Mouse (Mus musculus): ENCODE data around the gene 1700013G24Rik.

Gene 1700013G24Rik

DNA sequence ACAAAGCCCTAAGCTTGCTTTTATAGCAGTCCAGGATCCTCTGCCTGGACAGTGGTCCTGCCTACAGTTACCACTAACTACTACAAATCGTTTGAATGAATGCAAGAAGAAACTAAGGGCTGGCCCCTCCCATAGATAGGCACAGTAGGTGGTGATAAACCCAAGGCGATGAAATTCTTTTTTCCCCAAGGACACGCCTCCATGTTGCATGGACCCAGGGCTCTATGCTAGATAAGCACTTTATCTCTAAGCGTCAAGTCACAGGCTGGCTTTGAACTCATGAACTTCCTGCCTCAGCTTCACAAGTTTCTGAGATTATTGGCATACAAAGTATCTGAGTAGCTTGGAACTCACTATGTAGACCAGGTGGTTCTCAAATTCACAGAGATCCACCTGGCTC lies 4.2 kb downstream of the 1700013G24Rik start:
- no peak for DNase-seq (ENCODE audit: low spot score in 2 of 2)

DNA sequence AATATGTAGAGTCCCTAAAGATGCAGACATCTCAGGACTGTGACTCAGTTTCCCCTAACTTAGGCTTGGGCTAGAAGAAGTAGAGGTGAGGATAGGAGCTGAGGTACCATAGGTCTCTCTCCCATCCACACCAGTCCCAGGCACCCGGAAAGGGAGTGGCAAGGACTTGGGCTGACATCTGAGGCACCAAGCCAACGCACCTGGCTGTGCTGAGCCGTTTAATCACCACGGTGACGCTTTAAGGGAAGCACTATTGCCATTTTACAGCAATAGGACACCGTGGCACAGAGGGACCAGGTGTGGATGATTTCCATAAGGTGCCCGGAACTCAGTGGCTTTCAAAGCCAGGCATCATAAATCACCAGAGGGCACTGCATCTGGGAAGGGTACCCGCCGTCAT lies 5.2 kb downstream of the 1700013G24Rik start:
- no peak for DNase-seq (ENCODE audit: low spot score in 2 of 2)

DNA sequence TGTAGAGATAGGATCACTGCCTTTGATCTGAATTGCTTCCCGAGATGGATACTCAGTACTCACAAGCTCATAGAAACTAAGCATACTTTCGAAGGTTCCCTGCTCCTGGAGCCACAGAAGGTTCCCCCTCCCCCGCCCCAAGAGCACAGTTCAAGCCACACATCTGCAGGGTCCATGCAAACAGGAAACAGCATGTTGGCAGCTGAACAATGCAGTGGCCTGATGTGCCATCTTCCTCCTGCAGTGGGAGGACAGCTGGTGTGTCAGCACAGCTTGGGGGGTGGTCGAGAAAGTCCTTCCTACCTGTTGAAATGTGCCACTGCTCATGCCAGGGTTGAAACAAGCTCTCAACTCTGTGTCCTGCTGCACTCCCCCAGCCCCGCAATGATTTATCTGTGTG lies 5.8 kb downstream of the 1700013G24Rik start:
- DNase-seq (ENCODE audit: low spot score in 2 of 2), result no peak

DNA sequence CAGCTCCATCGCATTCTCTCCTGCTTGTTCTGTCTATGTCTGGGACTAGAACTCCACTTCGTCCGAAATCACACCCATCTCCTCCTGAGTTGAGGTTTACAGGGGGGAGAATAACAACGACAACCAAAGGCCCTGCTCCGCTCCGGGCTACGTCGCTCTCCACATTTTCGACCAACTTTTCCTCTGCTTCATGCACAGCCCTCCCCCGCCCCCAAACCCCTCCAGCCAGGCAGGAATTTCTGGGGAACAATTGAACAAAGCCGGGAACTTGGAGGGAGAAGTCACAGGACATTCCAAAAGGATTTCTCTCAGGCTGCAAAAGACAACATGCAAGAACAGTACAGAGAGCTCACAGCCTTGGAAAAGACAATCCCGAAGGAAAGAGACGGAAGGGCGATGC lies 7.6 kb downstream of the 1700013G24Rik start:
- DNase-seq (ENCODE audit: low spot score in 2 of 2), result no peak

DNA sequence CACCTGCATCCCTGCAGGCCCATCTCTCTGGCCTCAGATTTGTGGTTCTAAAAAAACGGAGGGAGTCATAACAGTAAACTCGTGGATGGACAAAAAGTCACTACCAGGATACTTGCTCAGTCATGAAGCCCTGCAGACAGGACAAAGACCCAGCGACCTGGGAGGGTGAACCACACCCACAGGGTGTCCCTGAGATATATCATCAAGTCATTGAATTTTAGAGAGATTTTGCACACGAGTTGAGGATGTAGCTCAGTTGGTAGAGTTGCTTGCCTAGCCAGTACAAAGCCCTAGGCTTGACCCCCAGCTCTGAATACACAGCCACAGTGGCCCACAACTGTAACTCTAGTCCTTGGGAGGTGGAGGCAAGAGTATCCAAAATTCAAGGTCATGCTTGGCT lies 8.1 kb downstream of the 1700013G24Rik start:
- DNase-seq (ENCODE audit: low spot score in 2 of 2), result no peak

DNA sequence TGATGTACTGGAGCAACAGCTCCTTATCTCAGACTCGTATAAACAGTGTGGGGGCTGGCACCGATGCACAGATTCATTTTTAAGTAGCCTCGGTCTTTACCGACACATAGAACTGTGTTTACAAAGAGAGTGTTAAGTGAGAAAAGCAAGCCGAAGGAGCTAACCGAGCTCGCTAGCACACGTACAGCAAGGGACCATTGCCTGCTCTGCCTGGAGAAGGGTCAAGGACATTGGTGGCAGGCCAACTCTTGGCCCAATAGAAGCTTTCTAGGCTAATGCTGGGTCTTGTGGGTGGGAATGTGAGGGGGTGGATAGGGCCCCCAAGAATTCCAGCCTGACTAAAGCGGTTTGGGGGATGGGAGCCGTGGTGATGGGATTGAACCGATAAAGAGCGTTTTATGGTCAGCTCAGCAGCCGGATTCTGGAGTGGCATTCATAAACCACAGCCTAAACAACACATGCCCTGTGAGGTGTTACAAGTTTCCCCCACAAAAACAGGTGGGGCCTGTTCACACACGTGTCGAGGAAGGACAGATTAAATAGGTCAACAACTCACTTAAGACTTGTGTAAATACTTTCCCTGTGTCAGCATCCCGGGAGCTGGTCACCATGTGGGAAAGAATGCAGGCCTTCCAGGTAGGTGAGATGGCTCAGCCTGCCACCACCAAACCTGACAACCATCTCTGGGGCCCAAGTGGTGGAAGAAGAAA lies 9.1 kb downstream of the 1700013G24Rik start:
- DNase-seq (ENCODE audit: low spot score in 2 of 2), result no peak

DNA sequence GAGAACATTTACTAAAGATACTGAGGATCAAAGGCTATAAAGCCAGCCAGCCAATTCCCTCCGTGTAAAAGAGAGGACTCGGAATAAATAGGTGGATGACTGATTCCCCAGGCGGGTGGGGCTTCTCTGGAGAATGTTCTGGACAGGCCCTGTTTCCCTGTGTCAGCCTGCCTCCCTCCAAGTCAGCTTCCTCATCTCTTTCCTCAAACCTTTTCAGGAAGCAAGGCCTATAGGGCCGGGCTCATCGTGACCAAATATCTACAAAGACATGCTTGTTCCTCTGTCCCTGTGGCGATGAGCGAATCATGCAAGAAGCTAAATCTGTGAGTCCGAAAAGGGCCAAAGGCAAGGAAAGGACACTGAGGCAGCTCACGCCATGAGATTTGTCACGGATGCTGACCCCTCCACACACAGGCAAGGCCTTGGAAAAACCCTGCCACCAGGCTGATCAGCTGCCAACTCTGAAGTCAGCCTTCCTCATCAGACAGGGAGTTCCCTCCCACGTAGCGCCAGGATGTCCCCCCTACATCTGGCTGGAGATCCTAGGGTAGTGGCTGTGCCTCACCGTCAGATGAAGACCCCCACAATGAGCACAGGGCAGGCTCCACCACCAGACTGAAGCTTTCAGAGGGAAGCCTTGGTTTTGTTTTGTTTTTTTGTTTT lies 12.2 kb downstream of the 1700013G24Rik start:
- no peak for DNase-seq (ENCODE audit: low spot score in 2 of 2)

DNA sequence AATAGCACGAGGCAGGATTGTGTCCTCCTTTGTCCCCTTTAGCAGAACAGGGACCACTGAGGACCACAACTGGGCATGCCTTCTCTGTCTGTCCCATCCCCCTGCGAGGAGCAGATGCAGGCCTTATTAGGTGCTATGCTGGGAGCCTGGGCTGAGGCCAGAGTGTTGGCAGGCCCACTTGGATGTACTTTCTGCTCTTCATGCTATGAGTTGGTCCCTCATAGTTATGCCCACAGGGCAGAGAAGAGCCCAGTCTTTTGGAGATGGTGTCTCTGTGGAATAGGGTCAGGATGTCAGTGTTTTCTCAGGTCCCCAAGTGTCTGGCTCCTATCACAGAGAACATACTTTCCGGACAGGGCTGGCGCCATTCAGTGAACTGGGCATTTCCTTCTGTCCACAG lies 13.9 kb downstream of the 1700013G24Rik start:
- DNase-seq (ENCODE audit: low spot score in 2 of 2), result no peak

DNA sequence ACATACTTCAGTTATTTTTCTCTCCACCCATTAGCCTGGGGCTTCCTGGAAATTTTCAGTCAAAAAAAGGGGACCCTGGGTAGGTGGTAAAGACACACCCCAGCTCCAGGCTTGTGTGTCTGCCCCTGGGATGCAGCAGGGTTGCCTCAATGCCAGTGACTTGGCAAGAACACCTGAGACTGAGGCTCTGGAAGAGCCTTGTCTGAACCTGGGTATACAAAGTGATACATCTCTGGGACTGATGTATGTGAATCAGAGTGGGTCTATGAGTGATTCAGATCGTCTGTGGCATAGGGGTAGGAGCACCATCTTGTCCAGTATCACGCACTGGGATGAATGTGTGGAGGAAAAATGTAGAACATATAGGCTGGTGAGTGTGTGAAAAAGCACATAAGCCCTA lies 14.4 kb downstream of the 1700013G24Rik start:
- no peak for DNase-seq (ENCODE audit: low spot score in 2 of 2)

DNA sequence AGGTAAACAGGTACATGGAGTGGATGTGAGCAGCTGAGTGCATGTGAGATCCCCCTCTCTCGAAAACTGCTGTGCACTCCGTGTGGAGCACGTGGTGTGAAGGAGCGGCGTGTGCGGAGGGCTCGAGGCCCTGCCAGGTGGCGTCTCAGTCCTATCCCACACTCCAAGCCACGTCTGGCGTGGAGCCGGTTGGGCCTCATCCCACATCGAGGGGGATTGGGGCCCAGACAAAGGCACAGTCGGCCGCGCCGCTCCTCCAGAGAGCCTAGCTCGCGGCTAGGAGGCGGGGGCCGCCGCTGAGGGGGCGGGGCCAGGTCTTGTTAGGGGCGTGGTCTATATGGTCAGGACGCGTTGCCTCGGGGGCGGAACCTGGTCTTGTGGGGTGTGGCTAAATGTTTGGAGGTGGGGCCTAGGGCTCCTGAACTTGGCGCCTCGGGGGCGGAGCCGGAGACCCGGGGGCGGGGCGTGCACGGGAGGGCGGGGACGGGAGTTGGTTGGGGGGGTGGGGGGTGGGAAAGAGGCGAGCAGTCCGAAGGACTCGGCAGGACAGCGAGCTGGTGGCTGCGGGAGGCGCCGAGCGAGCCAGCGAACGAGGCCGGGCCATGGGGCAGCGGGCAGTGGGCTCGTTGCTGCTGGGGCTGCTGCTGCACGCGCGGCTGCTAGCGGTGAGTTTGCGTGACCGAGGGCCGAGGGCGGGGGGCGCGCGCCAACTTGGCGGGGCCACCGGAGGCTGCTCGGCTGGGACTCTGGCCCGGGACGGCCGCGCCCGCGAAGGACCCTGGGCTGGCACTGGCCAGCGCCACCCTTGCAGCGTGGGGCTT lies 15.4 kb downstream of the 1700013G24Rik start, which contains the start of gene Hspg2:
Gene Hspg2, plus strand, starts transcription at position 510 of the 821 bp plus-strand sequence.
- peak; percentile 94 to 96 for DNase-seq (ENCODE audit: low spot score in 2 of 2)

DNA sequence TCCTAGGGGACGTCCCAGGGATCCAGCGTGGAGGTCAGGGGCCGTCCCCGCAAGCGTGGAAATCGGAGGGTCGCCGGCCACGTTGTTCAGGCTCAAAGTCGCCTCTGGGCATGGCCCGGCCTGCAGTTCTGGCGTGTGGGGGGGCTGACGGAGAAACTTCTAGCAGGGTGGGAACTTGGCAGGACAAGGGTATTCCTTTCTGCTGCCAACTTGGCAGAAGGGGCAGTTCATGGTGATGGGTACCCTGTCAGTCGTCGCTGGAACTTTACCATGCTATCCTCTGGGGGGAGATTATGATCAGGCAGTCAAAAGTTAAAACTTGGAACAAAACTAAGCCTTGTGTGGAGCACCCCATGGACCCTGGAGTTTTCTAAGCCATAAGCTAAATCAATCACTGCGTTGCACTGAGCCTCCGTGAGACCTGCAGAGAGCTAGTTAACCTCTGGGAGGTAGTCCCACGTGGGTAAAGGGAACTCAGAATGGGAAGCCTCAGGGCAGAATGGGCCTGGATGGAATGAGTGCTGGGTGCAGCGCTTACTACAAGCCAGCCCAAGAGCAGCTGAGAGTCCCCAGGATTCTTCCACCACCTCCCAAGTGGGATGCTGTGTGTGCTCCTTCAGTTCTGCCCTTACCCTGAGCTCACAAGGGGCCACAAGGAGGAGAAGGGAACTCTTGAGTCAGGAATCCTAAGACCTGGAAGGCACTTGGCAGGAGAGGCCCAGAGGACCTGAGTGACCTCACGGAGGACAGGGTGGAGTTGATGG lies 16.2 kb downstream of the 1700013G24Rik start:
- no peak for DNase-seq (ENCODE audit: low spot score in 2 of 2)

DNA sequence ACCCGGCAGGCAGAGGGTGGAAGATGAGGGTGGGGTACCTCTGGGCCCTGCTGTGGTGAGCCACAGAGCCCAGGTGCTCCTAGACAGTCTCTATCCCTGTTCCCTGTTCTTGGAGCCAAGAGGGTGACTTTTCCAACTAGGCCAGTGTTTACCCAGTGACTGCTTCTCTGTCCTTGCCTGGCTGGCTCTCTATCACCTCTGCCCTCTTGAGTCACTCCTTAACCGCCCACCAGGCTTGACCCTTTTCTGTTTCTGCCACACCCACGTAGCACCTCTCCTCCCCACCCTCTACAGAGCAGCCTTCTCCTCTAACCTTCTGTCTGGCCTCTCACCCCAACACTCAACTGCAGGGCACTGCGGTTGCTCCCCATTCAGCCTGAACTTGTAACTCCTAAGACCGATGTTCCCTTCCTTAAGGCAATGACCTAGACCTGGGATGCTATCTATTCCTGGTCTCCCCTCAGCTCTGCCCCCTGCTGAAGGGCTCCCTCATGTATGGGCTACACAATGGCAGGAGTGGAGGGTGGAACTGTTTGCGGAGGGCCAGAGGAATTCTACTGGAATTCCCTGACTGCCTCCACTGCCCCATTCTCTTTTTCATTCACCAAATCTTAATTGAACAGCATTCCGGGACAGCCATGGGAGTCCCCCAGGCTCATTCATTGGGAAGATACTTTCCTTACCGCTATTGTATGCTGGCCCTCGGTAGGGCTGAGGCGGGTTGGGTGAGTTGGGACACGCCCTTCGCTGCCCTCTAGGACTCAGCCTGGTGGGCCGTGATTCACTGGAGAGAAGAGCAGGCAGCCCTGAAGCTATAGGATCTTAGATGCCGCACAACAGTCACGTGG lies 17.0 kb downstream of the 1700013G24Rik start:
- DNase-seq (ENCODE audit: low spot score in 2 of 2), result no peak

DNA sequence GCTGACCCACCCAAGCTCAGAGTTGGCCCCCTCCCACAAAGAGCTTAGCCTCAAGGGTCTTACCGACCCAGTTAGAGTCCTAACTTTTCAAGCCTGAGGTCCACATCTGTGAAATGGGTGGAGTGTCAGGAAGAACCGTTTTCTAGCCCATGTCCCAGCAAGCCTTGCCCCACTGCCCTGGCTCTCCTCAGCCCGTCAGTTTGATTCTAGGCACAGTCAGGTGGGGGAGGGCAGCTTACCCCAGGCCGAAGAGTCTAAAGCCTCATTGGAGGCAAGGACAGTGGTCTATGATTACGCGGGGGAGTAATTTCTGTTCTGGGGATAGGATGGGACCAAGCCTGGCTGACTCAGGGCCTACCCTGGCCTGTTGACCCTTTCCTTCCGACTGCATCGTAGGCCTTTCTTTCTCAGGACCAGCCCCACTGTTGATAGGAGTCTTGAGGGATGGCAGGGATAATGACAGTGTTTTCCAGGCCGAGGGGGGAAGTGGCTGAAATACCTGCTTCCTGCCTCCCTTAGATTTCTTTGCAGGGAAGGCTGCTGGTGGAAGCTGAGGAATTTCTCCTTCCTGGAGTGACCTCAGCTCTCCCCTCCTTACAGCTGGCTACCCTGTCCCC lies 17.7 kb downstream of the 1700013G24Rik start:
- no peak for DNase-seq (ENCODE audit: low spot score in 2 of 2)

DNA sequence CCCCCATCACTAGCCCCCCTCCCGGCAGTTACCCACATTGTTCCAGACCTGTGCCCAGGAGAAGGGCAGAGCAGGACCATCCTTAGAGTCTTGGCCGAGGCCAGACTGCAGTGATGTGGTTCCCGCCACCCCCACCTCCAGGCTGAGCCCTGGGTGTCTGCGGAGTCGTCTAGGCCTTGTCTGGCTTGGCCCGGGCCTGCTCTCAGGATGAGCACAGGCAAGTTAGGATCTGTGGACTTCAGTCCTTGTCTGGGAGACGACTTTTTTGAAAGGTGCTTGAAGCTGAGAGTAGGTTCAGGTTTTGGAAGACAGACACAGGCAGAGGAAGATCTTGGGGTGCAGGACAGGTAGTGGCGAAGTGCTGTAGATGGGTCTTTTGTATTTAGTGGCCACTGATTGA lies 18.2 kb downstream of the 1700013G24Rik start:
- DNase-seq (ENCODE audit: low spot score in 2 of 2), result no peak

DNA sequence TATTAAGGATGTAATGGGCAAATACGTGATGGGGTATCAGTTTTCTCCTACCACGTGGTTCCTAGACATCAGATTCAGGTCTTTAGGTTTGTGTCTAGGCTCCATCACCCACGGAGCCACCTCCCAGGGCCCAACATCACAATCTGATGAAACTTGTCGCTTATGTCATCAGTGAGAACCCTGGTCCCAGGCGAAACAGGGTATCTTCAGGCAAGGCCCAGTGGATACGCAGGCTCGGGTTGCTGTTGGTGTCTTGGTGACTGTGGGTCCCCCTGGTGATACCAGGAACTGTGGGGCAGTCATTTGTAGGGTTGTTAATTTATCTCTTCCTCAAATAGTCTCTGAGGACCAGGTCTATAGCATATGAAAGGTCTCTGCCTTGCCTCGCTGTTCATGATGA lies 20.2 kb downstream of the 1700013G24Rik start:
- DNase-seq (ENCODE audit: low spot score in 2 of 2), result no peak

DNA sequence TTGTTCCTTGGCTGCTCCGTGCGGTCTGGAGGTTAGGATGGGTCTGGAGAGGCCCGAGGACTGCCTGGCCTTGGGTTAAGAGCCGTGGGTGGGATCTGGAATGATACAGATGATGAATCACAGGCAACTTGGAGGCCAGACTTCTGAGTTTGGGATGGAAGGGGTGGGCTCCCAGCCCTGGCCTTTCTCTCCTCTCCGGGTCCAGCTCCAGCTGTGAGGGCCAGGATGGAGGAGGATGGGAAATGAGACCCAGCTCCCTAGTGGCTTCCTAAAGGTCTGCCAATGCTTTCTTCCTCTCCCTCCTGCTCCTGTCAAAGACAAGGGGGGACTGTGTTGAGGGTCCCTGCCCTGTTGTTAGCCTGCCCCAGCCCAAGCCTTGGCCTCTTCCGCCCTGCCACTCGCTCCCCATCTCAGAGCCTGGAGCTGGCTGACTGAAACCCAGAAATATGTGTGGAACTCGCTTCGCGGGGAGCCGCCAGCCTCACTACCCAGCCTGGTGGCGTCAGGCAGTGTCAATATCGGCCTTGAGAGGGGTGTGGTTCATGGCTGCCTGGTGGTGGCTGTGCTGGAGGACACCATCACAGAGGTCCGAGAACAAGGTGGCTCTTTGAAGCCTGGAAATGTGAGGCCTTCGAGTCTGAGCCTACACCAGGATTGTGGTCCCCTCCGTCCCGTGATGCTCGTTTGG lies 20.8 kb downstream of the 1700013G24Rik start:
- peak in 1 of 2 experiments; percentile 60 for DNase-seq (ENCODE audit: low spot score in 2 of 2)

DNA sequence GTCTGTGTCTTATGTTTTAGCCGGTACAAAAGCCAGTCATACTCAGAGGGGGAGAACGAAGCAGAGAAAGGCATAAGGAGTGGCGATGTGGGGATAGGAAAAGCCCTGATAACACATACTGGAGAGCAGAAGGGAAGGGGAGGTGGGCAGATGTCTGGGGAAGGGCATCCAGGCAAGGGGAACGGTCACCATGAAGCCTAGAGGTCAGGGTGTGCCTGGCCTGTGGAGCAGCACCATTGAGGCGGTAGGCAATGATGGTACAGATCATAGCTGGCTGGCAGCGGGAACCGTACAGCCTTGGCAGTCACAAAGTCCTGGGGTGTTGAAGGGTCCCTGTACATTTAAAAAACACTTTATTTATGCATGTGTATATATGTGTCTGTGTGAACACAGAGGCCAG lies 21.6 kb downstream of the 1700013G24Rik start:
- DNase-seq (ENCODE audit: low spot score in 2 of 2), result no peak

DNA sequence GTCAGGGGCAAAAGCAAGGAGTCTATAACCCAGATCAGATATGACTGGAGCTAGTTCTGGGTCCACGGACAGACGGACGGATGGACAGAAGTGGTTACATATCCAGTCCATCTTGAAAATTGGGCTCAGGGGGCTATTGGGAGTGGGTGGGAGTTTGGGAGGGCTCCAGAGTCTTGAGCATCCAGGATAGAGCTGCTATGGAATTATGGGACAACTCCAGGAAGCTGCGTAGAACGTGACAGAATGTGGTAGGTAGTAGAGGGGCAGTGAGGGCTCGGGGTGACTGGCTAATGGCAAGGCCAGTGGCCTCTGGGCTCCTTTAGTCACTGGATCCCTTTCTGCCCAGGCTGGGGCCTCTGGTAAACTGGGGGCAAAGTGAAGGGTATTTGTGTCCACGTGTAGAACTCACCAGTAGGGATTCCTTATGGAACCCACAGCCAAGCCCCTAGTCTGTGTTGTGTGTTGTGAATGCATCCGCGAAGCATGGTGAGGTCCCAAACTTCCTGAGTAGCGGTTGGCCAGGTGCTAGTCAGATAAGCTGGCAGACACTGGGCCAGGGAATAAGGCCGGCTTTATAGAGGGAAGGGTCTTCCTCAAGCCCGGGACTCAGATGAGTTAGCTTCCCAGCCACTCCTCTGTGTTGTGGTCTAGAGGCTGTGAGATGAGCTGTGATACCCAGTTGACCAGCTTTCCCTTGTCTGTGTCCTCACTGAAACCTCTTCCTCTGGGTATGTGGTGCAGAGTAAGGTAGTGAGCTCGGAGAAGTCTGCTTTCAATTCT lies 22.4 kb downstream of the 1700013G24Rik start:
- no peak for DNase-seq (ENCODE audit: low spot score in 2 of 2)
